Mouse (Mus musculus): ENCODE data around the gene Pusl1.

- TF ChIP-seq CTCF (IDR thresholded peaks at IDR 0.05; ENCODE audit: low read depth) (no peak), EP300 (IDR thresholded peaks at IDR 0.05; ENCODE audit: low read depth) (no peak)
Measured at GRCm38 (mm10) chr4:155849391-155849790, 42.2 kb downstream of the Pusl1 start.
